Mouse (Mus musculus) myocyte (in vitro differentiated cells): ENCODE results near the gene Arfgef3.

ENCODE experiments used
- CEBPB ChIP-seq: IDR thresholded peaks from 2 replicates; pipeline ENCODE4 v1.6.1; 2011; ENCODE audit warnings: mild to moderate bottlenecking, moderate library complexity; ENCODE audit not compliant: poor library complexity, insufficient read depth, severe bottlenecking
- E2F4 ChIP-seq: IDR thresholded peaks from one replicate; pipeline ENCODE4 v1.6.1; 2011; ENCODE audit warnings: mild to moderate bottlenecking, control low read depth, moderate library complexity; ENCODE audit not compliant: insufficient read depth
- MAX ChIP-seq: IDR thresholded peaks from one replicate; pipeline ENCODE4 v1.6.1; 2011; ENCODE audit warnings: low read depth, mild to moderate bottlenecking, control low read depth
- MYOD1 ChIP-seq, 3 experiments: IDR thresholded peaks; one replicate each; pipeline ENCODE4 v1.6.1; 2011; ENCODE audit warnings: control low read depth in 2 of 3, low read depth in 2 of 3, mild to moderate bottlenecking in 2 of 3, moderate library complexity in 1 of 3; ENCODE audit not compliant: insufficient read length in 2 of 3, control insufficient read depth in 1 of 3
- MYOG ChIP-seq, 3 experiments: IDR thresholded peaks; one replicate each; pipeline ENCODE4 v1.6.1; 2011; ENCODE audit warnings: control low read depth in 2 of 3, low read depth in 2 of 3, mild to moderate bottlenecking in 2 of 3; ENCODE audit not compliant: insufficient read length in 2 of 3, control insufficient read depth in 1 of 3, insufficient read depth in 1 of 3
- POLR2A ChIP-seq: IDR thresholded peaks from one replicate; pipeline ENCODE4 v1.6.1; 2011; ENCODE audit warnings: low read depth, mild to moderate bottlenecking, control low read depth, moderate library complexity; ENCODE audit not compliant: insufficient read length
- POLR2AphosphoS2 ChIP-seq: IDR thresholded peaks from one replicate; pipeline ENCODE4 v1.6.1; 2011; ENCODE audit warnings: low read depth, control low read depth; ENCODE audit not compliant: insufficient read length
- TCF12 ChIP-seq: IDR thresholded peaks from one replicate; pipeline ENCODE4 v1.6.1; 2011; ENCODE audit warnings: mild to moderate bottlenecking, control low read depth; ENCODE audit not compliant: poor library complexity, insufficient read depth, severe bottlenecking
- TCF3 ChIP-seq: IDR thresholded peaks from one replicate; pipeline ENCODE4 v1.6.1; 2011; ENCODE audit warnings: low read depth, control low read depth; ENCODE audit not compliant: insufficient read length
- USF1 ChIP-seq: IDR thresholded peaks from one replicate; pipeline ENCODE4 v1.6.1; 2011; ENCODE audit warnings: low read depth, mild to moderate bottlenecking, control low read depth, moderate library complexity

DNA sequence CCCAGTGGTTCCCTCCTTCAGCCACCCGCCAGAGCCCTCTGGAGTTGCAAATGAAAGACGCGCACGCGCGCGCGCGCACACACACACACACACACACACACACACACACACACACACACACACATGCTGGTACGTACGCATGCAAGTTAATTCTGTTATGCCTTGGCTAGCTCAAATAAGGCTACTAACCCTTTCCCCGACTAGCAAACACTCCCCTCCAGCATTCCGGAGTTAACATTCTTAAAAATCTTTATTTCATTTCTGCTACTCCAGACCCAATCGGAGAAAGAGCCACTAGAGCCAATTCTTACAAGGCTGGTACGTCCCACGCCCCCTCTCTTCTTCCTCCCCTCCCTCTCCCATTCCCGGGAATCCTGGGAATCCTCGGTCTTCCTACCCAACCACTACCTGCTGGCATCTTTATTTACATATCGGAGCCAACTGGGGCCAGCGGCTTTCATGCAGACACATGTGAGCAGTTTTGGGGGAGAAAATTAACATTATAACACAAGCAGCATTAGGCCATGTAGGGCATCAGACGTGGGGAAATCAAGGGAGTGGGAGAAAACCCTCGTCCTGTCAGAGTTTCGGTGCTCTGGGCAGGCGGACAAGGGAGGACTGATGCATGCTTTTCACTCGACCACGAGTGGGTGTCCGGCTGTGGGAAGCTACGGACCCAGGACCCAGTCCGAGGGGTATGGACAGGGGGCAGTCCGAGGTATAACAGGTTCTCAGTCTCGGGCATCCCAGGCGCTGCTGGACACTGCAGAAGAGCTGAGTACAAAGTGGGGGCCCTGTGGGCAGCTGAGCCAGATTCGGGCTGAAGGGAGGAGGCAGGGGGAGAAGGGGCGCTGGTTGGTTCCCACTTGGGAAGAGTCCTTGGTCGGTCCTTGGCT lies 194.2 kb downstream of the Arfgef3 start:
- TF ChIP-seq CEBPB: no peak
- TF ChIP-seq POLR2A: no peak
- no peak for TF ChIP-seq MYOG (IDR thresholded peaks at IDR 0.05; ENCODE audit: control insufficient read depth in 1 of 3, insufficient read depth in 1 of 3, insufficient read length in 2 of 3, low read depth in 2 of 3)
- TF ChIP-seq TCF3: no peak
- no peak for TF ChIP-seq TCF12
- TF ChIP-seq MAX: no peak
- no peak for TF ChIP-seq POLR2AphosphoS2
- TF ChIP-seq MYOD1 (IDR thresholded peaks at IDR 0.05; ENCODE audit: control insufficient read depth in 1 of 3, insufficient read length in 2 of 3, low read depth in 2 of 3): no peak
- no peak for TF ChIP-seq USF1
- TF ChIP-seq E2F4: no peak
